Mouse (Mus musculus) erythroblast, embryonic 14.5 days (primary cell): ENCODE results near the gene Thbs3.

Source experiments
- GATA1 ChIP-seq: IDR thresholded peaks from 2 replicates; pipeline ENCODE4 v1.6.1; 2012; ENCODE audit warnings: low read length, inconsistent platforms, mixed read lengths
- TAL1 ChIP-seq: IDR thresholded peaks from 3 replicates; pipeline ENCODE4 v1.6.1; 2012; ENCODE audit warnings: low read length, inconsistent platforms, mixed read lengths

- TF ChIP-seq GATA1 (no peak), TAL1 (no peak)
Measured at GRCm38 (mm10) chr3:89208075-89208657, 6.8 kb upstream of the Thbs3 start.
